Mouse (Mus musculus) testis, postnatal 14 days (tissue): ENCODE results near the gene Zc3h6.

Experiments
- DNase-seq: peaks from one replicate; pipeline ENCODE4 v3.0.0; 2021; ENCODE audit warnings: low spot score

Zc3h6 gene

GRCm38 (mm10) chr2:129035381-129035780 is 68.2 kb downstream of the Zc3h6 start:
- no peak for DNase-seq

- DNase-seq: no peak
Observed at GRCm38 (mm10) chr2:129038426-129038936, 71.3 kb downstream of the Zc3h6 start.

- DNase-seq: no peak
Observed at GRCm38 (mm10) chr2:129038937-129039631, 71.9 kb downstream of the Zc3h6 start.

- no peak for DNase-seq
Observed at GRCm38 (mm10) chr2:129040567-129040966, 73.4 kb downstream of the Zc3h6 start.

DNA sequence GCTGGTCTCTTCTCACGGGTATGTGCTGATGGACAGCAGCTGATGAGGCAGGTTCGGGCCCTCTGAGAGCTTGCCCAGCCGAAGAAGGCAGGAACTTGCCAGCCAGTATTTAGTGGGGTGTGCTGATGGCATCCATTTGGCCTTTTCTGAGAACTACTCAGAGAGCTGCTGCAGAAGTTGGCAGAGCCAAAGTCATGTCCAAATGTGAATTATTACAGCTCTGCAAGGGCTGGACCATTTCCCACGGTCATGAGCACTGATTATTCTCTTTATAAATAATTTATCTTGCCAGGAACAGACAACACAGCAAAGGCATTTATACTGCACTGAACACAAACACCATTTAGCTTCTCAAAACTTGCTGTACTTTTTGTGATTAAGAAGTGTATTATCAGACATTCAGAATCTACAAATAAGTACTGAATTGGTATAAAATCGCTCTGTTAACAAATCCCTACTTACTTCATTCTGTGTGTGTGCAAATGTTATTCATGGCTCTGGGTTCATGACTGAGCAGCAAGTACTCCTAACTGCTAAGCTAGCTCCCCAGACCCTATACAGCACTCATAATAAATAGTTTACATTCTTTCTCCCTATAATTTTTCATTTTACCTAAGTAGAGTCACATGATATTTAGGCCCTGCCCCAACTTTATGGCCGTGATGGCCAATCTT is 79.1 kb downstream of the Zc3h6 start:
- DNase-seq: no peak

DNA sequence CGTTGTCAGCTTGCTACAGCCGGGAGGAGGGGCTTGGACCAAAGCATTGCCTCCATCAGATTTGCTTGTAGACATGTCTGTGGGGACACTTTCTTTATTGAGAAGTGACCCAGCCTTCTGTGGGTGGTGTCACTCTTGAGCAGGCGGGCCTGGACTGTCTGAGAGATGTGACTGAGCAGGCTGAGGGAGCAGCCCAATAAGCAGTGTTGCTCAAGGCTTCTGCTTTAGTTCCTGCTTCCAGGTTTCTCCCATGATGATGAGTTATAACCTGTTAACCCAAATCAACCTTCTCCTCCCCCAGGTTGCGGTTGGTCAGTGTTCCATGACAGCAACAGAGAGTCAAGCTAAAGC is 79.6 kb downstream of the Zc3h6 start:
- DNase-seq: no peak

- DNase-seq: no peak
Observed at GRCm38 (mm10) chr2:129047811-129048210, 80.6 kb downstream of the Zc3h6 start, which contains the start of gene Vinac1. Gene Vinac1 (minus strand): TSS chr2:129048172.

- no peak for DNase-seq
Observed at GRCm38 (mm10) chr2:129052451-129052983, 85.3 kb downstream of the Zc3h6 start.

- DNase-seq: no peak
Observed at GRCm38 (mm10) chr2:129055741-129056140, 88.5 kb downstream of the Zc3h6 start.

GRCm38 (mm10) chr2:129056597-129056996 is 89.4 kb downstream of the Zc3h6 start:
- peak; percentile 32 for DNase-seq

- DNase-seq: no peak
Observed at GRCm38 (mm10) chr2:129057256-129057655, 90.1 kb downstream of the Zc3h6 start.

- no peak for DNase-seq
Observed at GRCm38 (mm10) chr2:129057920-129058361, 90.7 kb downstream of the Zc3h6 start.

- DNase-seq: no peak
Observed at GRCm38 (mm10) chr2:129061456-129062059, 94.4 kb downstream of the Zc3h6 start.

- peak; percentile 51 for DNase-seq
Observed at GRCm38 (mm10) chr2:129065437-129066282, 98.5 kb downstream of the Zc3h6 start, which contains the start of gene Ttl. Gene Ttl (plus strand): TSS chr2:129065942.

DNA sequence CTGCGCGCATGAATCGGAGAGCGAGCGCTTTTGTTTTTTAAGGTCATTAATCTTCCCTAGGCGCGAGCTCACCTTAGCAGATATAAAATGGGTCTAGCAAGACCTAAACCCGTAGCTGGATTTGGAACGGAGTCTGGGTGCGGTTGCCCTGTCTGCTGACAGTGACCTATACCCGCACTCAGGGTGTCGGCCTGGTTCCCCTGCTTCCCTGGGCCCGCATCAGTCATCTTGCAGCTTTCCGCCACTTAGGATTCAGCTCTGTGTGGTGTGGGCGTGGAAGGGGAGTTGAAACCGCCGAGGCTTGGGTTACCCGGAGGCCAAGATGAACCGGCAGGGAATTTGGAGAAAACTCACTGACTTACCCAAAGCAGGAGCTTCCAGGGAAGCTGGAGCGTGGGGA is 99.1 kb downstream of the Zc3h6 start:
- peak; percentile 27 for DNase-seq
